Mouse (Mus musculus) lung, adult 10 weeks (tissue): Measurements from ENCODE around the gene Gsc2. TPM values are rescaled to one million over a fixed set of nuclear protein-coding genes. Genes with fewer than 3 reads are reported as not detected.

ENCODE experiments used
- polyA plus RNA-seq: library from polyadenylated mRNA; stranded (reverse); fragments of 350-450 nt; fragmentation: Illumina TruSeq; extraction: RNeasy Lipid Tissue Mini Kit (QIAGEN cat#74804); gene quantifications from one replicate; pipeline ENCODE4 v1.2.3, GENCODE M21; 2014; ENCODE audit warnings: low read depth, low replicate concordance; ENCODE audit not compliant: insufficient read depth

The Gsc2 gene
- polyA plus RNA-seq = not detected

DNA sequence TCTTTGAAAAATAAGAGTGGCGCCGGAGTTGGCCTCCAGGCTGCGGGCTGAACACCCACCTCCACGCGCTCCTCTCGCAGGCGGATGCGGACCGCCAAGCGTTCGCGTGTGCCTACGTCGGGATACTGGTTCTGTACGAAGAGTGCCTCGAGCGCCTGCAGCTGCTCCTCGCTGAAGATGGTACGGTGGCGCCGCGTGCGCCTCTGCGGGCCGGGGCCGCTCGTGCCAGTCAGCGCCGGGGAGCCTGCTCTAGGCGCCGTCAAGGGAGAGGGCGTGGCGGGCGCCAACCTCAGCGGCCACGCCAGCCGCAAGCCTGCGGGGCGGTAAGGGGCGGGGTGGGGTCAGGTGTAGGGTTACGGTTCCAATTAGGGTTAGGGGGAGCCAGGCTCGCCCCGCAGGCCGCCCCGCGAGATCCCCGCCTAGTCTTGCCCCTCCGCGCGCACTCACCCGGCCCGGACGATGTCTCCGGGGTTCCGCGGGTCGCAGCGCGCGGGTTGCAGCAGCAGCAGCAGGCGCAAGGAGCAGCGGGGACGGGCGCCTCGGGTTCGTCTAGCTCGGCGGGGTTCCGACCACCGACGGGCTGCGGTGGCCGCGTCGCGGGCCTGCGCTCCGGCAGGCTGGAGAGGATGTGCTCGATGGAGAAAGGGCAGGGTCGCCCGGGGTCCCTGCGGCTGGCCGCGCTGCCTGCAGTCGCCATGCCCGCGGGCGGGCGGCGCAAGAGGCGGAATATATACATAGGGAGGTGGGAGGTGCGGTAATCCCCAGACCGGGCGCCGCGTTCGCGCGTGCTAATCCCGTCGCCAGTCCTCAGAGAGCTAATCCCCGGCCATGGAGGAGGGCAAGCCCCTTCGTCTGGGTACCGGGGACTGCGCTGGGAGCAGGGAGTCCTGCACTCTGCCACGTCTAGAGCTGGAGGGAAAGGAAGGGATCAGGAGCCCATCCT lies at the start of gene Gsc2:
Gsc2 (minus strand) TSS at position 753 of the 943 bp plus-strand sequence.

DNA sequence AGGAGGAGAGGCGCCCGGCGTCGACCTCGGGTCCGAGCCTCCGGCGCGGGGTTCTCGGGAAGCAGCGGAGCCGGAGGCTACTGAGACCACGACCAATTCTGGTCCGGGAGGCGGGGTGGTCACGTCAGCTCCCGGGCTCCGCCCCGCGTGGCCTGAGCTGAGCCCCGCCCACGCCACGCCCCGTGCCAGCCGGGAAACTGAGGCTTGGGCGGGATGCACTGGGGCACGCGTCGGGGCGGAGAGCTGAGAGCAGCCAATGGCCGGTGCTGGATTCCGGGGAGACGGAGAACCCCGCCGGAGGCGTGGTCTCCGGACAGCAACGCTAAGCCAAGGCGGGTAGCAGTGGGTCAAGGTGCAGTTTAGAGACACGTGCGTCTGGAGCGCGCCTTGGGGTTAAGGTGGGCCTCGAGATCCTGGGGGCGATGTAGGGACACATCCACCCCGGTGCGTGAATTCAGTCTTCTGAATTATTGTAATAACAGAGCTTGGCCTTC lies 13.3 kb upstream of the Gsc2 start, which contains the start of gene Slc25a1:
Slc25a1 (minus strand) TSS at position 133 of the 494 bp plus-strand sequence.

DNA sequence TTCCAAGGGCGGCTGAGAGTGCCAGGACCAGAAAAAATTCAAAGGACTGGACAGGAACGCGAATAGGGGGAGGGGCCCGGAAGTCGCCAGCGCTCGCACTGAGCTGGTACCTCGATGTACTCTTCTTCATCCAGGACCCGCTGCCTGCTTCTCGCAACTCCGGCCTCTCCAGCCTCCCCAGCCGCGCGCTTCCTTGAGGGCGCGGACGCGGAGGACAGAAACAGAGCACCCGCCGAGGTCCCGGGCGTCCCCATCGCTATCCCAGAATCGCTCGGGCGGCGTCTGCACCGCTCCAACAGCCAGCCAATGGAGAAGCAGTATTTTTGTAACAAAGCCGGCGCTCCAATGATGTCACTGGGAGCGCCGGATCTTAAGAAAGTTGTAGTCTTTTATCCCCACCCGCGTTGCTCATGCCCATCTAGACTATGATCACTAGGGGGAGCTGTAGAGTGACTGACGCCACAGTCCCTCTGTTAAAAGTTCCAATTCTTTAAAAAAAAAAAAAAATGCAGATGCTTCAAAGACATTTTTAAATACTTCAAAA lies 3.7 kb downstream of the Gsc2 start, which contains the start of gene Ess2:
Ess2 (minus strand) TSS at position 297 of the 544 bp plus-strand sequence.

DNA sequence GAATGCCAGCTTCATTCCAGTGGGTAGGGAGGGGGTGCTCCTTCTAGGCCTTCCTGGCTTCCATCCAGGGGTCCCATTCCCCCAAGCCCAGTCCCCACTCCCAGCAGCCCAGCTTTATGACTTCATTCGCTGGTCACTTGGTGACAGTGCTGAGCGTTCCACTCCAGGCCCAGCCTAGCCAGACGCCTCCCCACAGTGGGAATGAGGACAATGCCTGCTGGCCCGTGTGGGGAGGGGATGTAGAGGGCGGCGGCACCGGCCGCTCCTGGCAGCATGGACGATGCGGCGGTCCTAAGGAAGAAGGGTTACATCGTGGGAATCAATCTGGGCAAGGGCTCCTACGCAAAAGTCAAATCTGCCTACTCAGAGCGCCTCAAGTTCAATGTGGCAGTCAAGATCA lies 16.4 kb downstream of the Gsc2 start, which contains the start of the genes Dgcr2 and Tssk2:
Dgcr2 (minus strand) TSS at position 101 of the 400 bp plus-strand sequence.
Tssk2 (plus strand) TSS at position 176 of the 400 bp plus-strand sequence.

DNA sequence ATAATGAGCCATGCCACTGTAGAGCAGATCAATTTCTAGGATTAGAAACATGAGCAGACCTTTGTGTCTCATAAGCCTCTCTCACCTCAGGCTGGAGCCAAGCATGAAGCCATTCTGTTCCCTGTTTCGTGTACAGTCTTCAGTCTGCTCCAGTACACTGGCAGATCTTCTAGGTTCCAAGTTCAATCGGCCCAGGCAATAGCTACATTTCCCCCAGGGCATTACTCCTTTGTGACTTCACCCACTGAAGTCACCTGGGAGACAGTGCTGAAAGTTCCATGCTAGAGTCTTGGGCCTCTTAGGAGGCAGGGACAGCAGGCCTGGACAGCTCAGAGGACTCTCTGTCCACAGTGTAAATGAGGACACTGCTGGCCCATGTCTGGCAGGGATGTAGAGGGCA lies 20.9 kb downstream of the Gsc2 start, which contains the start of gene Tssk1:
Tssk1 (plus strand) TSS at position 301 of the 400 bp plus-strand sequence.

DNA sequence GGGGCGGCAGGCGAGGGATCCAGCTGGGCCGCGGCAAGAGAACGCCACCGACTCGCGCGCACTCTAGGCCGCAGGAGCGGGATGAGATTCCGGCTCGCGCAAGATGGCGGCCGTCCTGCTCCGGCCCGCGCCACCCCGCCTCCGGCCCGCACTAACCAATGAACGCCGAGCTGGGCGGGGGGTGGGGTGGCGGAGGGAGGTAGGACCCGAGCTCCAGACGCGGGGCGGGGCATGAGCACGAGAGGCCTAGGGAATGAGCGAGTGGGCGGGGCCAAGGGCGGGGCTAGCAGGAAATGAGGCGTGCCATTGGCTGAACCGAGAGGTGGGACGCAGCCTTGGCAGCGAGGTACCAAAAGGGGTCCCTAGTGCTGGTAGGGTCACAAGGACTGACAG lies 23.3 kb downstream of the Gsc2 start, which contains the start of gene Gm20518:
Gm20518 (minus strand) TSS at position 105 of the 393 bp plus-strand sequence.

Other genes with a start within 250 kb of the Gsc2 start
- gene Med15, start 182.2 kb downstream of the Gsc2 start, polyA plus RNA-seq = 16.6 TPM
- 18.9 TPM for gene Klhl22, start 155.4 kb downstream of the Gsc2 start, polyA plus RNA-seq
- 31.5 TPM for gene Scarf2, start 117.8 kb downstream of the Gsc2 start, polyA plus RNA-seq
- not detected for gene B830017H08Rik, start 81.9 kb downstream of the Gsc2 start, polyA plus RNA-seq
- gene Car15, start 76.7 kb downstream of the Gsc2 start, polyA plus RNA-seq = 3.9 TPM
- gene Gm20518, start 23.4 kb downstream of the Gsc2 start, polyA plus RNA-seq = 0.10 TPM
- gene Tssk1, start 20.8 kb downstream of the Gsc2 start, polyA plus RNA-seq = 0.06 TPM
- 26.6 TPM for gene Dgcr2, start 16.5 kb downstream of the Gsc2 start, polyA plus RNA-seq
- gene Tssk2, start 16.4 kb downstream of the Gsc2 start, polyA plus RNA-seq = not detected
- 10.9 TPM for gene Ess2, start 3.7 kb downstream of the Gsc2 start, polyA plus RNA-seq
- 56.6 TPM for gene Slc25a1, start 13.2 kb upstream of the Gsc2 start, polyA plus RNA-seq
- gene Vpreb2, start 65.4 kb upstream of the Gsc2 start, polyA plus RNA-seq = not detected
- 61.9 TPM for gene Dgcr6, start 137.8 kb upstream of the Gsc2 start, polyA plus RNA-seq
- 12.3 TPM for gene Prodh, start 175.1 kb upstream of the Gsc2 start, polyA plus RNA-seq
- gene Rtn4r, start 212.6 kb upstream of the Gsc2 start, polyA plus RNA-seq = 0.23 TPM